Mouse (Mus musculus) kidney, adult 11 months (tissue): Measurements from ENCODE around the gene Erbb4.

ENCODE experiments used
- DNase-seq: peaks from one replicate; pipeline ENCODE4 v3.0.0; 2022

The Erbb4 gene

DNA sequence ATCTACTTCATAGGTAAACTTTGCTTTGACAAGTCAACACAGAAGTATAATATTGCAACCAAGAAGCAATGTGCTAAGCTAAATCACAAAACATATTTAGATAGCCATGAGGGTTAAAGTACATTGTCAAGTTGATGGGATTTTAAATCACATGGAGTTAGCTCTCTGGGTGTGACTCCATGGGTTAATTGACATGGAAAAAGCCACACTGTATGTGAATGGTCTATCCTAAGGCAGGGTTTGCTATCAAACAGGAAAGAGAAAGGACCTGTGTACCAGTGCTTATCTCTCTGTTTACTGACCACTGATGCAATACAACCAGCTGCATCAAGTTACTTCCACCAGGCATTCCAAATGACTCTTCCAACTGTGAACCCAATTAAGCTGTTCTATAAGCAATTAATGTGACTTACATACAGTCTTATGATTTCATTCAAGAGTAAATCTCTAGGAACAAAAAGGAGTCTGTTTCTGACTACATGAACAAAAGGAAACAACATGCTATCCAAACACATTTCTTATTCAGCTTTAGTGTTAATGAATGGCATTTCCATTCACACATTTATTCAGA, 641.4 kb downstream of the Erbb4 start:
- no peak for DNase-seq

DNA sequence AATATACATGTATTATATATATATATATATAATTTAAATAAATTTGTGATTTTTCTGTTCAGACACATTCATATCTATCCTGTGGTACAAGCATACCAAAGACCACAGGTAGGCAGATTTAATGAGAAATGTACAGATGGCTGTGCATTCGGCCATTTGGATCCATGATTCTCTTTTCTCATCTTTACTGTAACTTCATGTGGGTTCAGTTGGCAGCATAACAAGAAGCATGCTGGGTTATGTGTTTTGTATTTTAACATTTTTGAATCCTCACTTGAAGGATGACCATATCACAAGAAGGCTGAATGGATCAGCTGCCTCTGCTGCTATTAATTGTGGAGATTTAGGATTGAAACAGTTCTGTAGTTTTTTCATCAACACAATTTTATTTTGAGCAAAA, 656.6 kb downstream of the Erbb4 start:
- DNase-seq: no peak

DNA sequence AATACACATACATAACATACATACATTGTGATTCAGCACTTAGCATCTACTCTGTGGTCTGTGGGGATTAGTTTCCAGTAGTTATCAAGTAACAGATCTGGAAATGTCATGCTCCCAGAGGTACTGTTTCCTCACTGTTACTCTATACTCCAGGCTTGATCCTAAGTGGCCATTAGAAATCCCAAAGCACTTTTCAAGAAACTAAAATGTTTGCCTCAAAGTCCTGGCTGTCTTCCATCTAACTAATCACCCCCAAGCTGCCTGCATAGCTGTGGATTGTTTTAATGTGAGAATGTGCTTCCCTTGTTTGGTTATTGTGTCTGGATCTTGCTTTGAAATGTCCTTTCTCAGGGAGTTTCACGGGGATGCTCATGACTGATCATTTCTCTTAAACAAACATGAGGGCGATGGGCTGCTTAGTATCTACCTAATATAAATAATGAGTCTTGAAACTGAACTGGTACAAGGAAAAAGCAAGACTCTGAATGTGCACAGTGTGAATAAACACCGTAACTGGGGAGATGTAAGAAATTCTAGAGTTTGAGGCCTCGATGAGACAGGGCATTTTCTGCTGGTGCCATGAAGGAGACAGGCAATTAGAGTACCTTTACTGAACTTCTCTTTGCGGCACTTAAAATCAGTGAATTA, 683.4 kb downstream of the Erbb4 start:
- DNase-seq: no peak

DNA sequence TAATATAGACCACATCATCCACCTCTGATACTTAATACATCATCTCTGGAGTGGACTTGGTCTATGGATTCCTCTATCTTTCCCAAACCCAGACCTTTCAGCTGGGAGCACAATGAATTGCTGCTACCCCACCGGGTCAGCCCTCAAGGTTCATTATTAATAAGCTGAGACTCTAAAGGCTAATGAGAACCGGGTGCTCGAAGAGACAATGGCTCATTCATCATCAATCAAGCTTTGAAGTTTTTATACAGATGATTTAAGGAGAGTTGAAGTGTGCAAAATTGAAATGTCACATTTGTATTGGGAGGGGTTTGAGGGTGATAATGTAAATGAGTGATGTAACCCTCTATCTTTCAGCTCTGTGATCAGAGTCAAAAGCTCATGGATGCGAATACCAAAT, 706.7 kb downstream of the Erbb4 start:
- no peak for DNase-seq

DNA sequence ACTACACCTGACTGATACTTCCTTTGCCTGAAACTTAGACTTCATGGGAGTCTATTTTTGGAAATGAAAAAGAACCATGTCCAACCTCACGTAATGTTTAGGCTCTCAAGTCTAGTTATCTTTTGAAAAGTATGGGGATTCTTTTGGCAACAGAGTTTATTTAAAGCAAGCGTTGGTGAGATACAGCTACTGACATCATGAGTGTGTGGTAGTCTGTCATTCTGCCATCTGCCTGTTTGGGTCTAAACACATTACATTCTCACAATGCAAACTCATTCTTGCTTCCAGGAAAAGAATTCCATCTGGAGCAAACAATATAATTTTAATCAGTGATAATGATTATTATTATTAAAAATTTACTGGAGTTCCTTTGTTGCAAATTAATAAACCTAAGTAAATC, 736.3 kb downstream of the Erbb4 start:
- no peak for DNase-seq

DNA sequence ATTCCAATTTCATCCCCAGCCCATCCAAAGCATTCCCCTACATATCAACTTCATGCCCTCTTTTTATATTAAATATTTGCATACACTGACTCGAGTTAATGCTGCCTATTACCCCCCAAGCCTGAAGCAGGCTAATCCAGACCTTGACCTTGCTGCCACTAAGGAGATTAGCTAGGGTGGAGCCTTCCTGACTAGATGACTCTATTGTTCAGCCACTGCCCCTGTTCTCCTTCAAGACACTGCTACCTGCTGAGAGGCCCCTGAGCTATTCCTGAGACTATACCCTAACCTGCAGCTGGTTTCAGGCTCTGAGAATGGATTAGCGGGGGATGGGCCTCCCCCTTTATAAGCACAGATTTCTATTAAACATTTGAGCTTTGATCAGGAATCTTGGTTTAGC, 774.1 kb downstream of the Erbb4 start:
- no peak for DNase-seq

DNA sequence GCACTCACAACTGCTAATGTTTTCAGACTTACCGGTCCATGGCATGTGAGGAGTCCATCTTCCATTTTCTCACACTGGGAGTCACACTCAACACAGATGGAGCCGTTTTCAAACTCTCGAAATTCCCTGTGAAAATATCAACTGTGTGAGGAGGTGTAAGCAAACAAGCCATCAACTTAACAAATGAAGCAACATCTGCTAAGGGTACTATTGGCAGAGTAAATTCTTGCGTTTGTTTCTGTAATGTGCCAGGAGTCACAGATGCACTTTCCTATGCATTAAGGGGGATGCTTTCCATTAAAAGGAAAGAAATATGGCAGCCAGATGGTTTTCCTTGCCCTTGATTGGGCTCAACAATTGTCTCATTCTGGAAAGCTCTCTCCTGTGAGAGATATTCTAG, 802.0 kb downstream of the Erbb4 start:
- no peak for DNase-seq

DNA sequence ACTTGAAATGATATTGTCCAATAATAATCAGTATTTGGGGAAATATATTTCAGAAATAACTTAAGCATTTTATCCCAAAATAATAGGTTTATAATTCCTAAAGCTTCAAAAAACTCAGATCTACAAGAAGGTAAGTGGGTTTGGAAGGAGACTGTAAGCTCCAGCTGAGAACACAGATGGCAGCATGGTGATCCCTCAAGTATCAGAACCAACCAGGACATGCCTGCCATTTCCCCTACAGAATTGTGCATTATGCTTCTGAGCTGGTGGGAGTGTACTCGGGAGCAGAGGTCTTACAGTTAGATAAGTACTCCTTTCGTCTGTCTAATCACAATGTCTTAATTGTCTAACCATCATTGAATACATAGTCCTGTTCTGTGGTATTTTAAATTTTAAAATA, 823.4 kb downstream of the Erbb4 start:
- DNase-seq: no peak

DNA sequence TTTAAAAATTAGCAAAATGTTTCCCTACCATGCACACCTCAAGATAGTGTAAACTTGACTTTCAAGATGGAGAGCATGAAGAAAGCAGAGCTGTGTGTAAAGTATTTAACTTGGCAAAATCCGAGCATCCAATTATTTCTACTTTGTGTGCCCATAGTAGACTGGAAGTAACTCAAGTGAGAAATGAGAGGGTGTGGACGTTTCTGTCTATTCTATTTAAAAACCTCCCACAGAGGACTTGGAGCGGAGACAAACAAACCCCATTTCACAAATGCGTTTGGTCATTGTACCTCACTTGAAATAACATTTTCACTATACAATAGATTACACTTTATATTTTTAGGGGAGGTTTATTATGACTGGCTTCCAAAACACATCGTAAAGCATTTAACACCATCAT, 832.0 kb downstream of the Erbb4 start:
- DNase-seq: no peak

DNA sequence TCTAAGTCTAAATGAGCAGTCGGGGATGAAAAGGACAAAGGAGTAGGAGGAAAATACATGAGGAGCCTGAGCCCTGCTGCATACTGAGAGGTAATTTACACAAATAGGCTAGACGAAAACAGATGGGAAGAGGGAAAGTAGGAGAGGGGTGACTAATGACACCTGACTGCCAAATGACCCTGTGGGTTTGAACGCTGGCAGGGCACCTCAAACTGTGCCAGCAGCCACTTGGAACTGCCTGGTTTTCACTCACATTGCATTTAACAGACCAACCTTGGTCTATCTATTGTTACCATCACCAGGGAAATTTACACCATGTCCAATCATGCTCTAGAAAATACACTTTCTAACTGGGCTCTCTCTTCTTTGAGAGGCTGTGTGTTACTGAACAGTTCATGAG, 929.3 kb downstream of the Erbb4 start:
- no peak for DNase-seq

DNA sequence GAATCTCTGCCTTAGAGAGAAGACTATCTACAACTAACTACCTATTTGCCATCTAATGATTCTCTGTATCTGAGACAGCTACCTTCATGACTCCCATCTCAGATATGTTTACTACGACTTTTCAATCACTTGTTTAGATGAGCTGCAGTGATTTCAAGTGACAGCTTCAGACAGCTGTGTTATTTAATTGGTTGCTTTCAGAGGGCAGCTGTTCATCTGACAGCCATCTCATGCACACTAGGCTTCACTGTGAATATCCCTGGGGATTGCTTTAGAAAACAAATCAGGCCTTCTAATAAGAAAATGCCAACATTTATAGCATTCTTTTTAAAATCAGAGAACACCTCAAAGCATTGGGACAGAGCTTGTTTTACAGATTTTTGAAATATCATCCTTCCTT, 952.6 kb downstream of the Erbb4 start:
- DNase-seq: no peak

DNA sequence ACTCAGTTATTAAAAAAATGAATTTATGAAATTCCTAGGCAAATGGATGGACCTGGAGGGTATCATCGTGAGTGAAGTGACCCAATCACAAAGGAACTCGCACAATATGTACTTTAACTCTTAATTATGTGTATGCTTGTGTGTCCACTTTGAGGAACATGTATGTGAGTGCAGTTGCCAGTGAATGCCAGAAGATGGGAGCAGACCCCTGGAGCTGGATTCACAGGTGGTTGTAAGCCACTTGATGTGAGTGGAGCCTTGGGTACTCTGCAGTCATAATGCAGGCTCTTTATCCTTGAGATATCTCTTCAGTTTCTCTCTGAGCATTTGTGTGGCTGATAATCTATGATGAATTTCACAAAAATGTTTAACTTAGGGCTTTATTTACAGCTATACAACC, 957.3 kb downstream of the Erbb4 start:
- DNase-seq: no peak

DNA sequence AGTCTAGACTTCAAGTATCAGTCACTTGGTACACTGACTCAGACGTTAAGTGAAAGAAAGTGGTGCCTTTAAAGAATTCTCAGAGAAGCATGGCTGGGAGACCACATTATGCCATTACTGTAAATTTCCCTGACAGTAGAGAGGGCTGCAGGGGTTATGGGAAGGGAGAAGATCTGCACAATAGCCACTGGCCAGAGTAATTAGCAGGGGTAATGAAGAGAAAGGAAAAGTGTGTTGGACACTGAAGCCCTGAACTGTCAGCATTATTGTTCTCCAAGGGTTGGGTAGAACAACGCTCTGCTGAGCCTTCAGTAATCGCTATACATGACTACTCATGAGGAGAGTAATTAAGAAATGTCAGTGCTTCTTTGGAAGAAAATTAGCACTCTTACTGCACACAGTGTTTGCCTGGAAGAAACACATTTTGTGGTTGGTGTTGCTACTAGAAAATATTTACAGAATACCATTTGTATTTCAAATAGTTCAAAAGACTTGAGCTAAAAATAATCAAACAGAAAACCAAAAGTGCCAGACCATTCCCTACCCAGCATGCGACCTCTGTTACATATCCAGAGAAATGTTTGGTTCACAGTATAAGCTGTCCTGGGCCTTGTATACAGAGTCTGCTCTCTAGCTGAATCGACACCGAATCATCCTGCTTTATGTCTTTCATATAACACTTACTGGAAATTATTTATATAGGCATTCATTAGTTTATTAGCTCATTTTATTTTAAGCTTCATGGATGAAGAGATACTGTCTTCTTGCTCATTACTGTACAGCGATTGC, 965.1 kb downstream of the Erbb4 start:
- DNase-seq: no peak

DNA sequence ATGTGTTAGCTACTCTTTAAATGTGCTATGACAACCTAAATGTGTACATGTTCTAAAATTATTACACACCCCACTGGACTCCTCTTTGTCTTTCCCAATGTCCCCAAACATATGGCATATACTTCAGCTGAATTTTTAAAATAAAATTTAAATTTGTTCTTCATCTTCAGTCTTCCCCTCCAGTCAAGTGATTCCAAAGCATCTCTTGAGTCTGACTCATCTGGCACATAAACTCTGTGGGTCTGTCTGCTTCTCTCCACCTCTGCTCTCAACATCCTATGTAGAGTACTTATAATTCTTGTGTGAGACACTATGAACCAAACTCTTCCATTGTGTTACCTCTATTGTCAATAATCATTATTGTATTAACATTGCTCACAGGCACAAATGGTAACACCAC, 972.9 kb downstream of the Erbb4 start:
- no peak for DNase-seq

DNA sequence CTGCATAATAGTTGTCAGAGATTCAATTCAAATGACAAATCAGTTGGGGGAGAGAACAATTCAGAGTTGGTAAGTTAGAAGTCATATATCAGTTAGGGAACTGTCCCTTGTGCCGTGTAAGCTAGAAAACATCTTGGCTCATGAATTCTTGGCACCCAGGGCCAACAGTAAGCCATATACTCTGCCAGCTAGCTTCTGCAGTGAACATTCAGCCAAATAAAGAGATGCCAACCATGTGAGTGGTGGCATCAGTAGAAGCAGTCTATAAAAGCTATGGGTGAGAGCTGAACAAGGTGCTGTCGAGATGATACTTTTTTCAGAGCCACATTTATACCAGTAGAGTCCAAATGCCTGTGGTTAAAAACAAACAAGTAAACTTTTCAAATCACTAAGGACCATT, 973.4 kb downstream of the Erbb4 start:
- DNase-seq: no peak

DNA sequence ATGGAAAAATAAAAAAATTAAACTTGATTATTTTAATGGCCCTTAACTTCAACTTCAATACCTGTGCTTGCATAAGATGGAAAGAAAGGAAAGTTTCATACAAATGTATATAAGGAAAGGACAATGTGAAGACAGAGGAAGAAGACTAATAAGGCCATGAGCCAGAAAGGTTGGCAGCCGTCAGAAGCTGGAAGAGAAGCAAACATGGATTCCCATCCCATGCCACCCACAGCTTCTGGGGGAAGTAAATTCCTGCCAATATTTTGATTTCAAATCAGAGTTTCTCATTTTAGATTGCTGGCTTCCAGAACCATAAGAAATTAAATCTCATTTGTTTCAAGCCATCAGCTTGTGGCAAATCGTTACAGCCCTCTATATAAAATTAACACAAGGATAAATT, 984.3 kb downstream of the Erbb4 start:
- no peak for DNase-seq

DNA sequence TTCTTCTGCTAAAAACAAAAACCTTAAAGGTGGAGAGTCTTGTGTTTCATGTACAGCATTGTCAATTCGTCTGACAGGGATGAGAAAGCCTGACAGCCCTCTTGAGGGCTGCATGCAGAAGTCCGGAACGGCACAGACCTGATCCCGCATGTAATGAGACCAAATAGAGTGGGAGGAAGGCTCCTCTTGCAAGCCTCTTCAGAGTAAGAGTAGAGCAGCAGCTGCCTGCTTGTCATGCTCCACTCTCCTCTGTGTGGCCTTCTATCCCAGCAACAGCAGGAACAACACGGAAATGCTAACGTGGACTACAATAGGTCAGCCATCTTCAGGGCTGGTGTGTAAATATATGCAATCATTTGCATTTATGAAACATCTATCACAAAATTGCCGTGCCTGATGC, 987.5 kb downstream of the Erbb4 start:
- no peak for DNase-seq

DNA sequence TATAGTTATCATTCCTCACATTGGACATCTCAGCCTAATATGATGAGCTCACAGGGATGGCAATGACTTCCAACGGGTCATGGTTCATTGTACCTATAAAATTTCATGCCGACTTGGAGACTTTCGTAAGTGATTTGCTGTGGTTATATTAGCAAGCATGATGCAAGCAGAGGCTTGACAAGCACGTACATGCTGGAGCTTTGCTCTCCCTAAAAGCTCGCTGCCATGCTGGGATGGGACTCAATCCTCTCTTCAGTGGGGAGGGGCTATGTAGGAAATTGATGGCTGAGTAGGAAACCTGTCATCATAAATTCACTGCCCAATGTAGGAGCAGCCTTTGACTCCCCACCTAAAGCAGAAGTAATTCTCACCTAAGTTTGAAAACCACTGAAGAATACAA, 992.1 kb downstream of the Erbb4 start:
- DNase-seq: no peak

DNA sequence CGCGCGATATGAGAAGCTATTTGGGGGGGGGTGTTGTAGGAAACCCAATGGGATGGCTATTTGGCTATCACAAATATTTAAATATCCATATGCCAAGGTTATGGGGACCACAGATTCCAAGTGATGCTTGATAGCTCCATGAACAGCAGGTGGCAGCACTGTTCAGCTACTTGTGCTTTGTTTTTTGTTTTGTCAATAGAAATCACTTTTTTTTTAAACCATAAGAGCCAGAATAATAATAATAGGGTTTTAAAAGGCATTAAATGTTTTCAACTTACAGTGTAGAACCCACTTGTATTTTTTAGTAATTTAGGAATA, 1001.4 kb downstream of the Erbb4 start:
- DNase-seq: no peak

DNA sequence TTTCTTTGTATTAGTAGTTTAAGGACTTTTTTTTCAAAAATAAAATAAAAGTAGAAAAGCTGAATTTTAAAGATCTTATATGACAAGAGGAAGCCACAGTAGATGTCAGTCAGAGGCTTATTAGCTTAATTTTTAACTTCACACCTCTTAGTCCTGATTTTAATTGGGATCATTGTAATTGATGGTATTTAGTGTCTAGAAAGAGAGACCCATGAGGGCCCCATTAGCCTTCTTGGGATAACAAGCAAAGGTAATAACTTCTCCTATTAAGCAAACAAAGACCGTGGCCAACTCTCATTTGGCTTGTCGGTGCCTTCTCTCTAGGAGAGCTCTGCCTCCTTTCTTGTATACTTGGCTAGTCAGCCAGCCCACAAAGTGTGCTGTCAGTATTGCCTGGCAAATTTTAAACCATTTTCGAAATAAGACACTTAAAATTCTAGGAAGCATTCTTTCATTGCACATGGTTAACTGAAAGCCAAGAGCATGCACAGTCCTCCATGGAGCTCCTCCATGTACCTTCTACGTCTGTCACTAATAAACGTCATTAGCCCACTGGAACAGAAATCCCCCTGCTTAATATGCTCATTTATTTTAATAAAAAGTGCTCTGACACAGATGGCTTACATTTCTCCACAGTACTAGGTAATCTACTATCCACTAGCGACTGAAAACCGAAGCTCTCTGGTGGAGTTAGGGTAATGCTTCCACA, 1001.9 kb downstream of the Erbb4 start:
- DNase-seq: no peak

DNA sequence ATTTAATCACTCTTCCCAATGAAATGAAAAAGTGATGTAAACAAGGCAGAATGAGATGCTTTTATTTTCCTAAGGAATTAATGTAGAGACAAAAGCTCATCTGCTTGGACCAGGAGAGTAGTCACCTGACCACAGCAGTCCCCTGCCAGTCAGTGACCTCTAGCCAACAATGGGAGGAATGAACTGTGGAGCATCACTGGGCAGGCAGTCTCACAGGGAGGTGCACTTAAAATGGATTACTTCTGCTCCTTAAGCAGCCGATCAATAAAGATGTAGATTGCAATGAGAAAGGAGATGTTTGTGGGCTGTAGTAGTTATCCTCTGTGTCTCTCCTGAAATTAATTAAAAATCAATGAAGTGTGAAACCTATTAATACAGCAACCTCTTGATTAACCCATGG, 1018.2 kb downstream of the Erbb4 start:
- DNase-seq: no peak

DNA sequence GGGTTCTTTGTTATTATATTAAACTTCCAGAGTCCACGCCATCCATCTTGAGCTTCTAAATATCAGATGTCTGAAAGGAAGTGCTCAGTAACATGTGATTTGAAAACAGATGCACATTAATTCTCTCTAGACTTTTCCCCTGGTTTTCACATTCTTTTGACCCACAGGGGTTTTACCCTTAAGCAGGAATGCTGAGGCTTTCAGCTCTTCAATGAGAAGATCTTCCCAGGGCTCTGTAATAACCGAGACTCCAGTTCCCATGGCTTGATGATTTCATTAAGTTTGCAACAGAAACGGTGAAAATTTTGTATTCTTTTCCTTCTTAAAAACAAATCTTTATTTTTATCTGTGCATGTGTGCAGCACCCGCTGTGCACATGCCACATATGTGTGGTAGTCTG, 1051.4 kb downstream of the Erbb4 start:
- no peak for DNase-seq

DNA sequence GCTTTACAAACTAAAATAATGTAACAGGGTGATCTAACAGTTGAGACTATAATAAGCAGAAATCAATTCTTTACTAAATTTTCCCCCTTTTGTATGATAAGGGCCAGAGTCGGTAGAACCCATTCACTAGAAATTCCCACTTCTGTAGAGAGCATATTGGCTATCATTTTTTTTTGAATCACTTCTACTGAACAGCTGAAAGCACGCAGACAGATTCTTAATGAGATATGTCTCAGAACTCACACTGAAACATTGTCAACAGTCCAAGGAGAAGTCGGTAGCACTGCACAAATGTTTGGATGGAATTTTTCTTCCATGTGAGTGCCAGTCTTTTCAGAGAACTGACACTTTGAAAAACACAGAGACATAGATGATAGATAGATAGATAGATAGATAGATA, 1053.1 kb downstream of the Erbb4 start:
- DNase-seq: no peak

DNA sequence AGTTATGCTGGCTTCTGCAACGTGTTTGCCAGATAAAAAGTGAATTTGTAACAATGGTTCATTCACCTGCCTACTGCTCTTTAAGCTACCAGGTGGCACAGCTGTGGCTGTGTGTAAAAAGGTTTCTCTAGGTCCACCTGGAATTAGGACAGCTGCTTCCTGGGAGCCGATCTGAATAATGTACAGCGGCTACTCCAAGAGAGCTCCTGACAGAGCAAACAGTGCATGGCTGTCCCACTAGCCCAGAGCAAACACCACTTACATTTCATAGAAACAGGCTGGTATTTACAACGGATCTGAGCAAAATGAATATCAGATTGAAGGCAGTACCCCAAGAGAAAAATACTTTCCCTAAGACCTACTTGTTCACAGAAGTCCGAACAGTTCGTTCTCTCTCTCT, 1058.0 kb downstream of the Erbb4 start:
- DNase-seq: no peak
